Mouse (Mus musculus): ENCODE data around the gene Gm13272.
"Not testable (repeated sequence)": the region's sequence is repeated elsewhere in the genome, so short reads cannot be mapped to it uniquely, and the experiment has no call there.

The Gm13272 gene

GRCm38 (mm10) chr4:88779550-88779949 is at the start of gene Gm13272:
Gene Gm13272, plus strand, starts transcription at chr4:88779850.
- in situ Hi-C loops (cut with MboI, MseI), result not testable (repeated sequence)

DNA sequence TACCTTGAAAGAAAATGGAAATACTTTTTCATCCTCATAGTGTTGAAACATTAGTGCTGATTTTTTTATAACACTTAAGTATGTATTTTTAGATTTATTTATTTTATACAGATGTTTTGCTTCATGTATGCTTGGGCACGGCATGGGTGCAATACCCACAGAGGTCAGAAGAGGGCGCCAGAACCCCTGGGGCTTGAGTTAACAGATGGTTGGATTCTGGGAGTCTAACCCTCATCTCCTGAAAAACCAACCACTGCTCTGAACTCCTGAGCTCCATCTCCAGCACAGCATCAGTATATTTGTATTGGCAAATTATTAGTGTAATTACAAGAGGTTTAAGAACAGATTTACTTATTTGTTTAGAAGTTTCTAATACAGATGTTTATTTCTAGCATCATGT is 41.2 kb upstream of the Gm13272 start:
- in situ Hi-C loops (cut with MboI, MseI), result no loop called here

GRCm38 (mm10) chr4:88739036-88739435 is 40.6 kb upstream of the Gm13272 start:
- in situ Hi-C loops (cut with MboI, MseI), result no loop called here

DNA sequence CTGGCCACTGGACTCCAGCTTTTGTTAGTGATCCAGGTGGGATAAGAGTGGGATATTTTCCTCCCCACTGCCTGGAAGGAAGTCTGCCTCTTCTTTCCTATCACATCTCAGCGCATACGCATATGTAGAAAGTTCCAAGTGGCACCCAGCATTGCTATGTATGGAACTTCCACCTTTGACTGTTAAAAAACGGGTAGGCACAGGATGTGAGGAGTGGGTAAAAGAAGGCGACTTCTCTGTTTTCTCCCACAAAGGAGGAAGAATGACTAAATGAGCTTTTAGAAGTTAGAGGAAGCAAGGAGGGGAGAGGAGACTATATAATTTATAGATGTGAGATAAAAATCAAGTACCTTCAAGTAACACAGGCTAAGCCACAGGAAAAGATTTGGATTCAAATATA is 38.2 kb upstream of the Gm13272 start:
- in situ Hi-C loops (cut with MboI, MseI), result loop anchor here (5.0 kb wide), 1 partner anchor 41 kb away; the partner anchor contains the start of gene Ifnz

- in situ Hi-C loops (cut with MboI, MseI), result loop anchor here (5.0 kb wide), 1 partner anchor 39 kb away; the partner anchor contains the start of gene Ifnz
These were observed 36.8 kb upstream of the Gm13272 start for GRCm38 (mm10) chr4:88742771-88743371.

DNA sequence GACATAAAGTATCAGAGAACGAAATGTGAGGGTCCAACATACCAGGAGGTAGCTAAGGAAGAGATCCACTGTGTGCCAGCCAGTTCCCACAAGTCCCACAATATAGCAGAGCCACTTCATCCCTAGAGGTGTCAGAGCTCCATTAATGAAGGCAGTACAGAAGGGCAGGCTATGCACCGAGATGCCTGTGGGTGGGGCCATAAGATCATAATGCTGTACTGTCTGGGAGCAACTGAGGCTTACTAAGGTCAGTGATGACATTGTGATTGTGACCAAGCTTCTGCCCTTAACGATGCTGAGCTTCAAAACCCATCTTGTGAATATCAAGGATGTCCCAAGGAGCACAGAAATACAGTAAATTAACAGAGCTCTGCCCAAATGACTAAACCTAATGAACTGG is 35.4 kb upstream of the Gm13272 start:
- in situ Hi-C loops (cut with MboI, MseI), result loop anchor here (5.0 kb wide), 1 partner anchor 38 kb away; the partner anchor contains the start of gene Ifnz

DNA sequence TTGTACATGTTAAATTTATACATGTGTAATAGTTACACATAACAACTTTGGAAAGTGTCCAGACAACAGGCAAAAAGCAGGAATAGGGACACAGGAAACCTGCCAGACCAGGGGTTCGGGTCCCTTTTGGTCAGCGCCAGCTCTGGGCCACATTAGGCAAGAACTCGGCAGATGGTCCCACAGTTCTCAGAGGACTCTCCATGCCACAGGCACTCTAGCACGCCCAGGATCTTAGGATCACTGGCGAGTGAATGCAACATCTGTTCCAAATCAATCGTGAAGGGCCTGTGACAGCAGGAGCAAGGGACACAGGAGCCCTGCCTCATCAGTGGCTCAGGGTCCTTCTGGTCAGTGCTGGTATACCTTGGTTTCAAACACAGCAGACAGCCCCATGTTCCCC is 29.7 kb upstream of the Gm13272 start:
- in situ Hi-C loops (cut with MboI, MseI), result no loop called here

GRCm38 (mm10) chr4:88754818-88755340 is 24.8 kb upstream of the Gm13272 start, which contains the start of gene Gm13271:
Gene Gm13271, plus strand, starts transcription at chr4:88754868.
- in situ Hi-C loops (cut with MboI, MseI), result not testable (repeated sequence)

GRCm38 (mm10) chr4:88756581-88757513 is 22.8 kb upstream of the Gm13272 start:
- in situ Hi-C loops (cut with MboI, MseI), result not testable (repeated sequence)

GRCm38 (mm10) chr4:88757628-88758031 is 22.0 kb upstream of the Gm13272 start:
- in situ Hi-C loops (cut with MboI, MseI), result not testable (repeated sequence)

DNA sequence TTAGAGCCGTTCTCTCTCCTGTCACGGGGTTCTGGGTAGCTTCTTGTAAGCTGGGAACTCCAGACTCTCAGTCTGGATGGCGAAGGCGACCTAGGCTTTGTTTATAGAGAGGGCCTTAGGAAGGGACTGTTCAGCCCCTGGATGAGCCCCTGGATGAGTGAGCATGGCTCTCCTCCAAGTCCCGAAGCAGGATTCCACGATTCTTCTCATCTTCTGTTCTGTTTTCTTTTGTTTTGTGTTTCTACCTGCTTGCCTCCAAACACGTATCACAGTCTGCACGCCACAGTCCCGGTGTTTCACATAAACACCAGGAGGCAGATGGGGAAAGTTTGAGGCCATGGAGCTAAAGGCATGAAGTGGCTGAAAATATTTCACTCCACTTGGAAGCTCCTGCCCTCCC is 20.9 kb upstream of the Gm13272 start:
- in situ Hi-C loops (cut with MboI, MseI), result not testable (repeated sequence)

DNA sequence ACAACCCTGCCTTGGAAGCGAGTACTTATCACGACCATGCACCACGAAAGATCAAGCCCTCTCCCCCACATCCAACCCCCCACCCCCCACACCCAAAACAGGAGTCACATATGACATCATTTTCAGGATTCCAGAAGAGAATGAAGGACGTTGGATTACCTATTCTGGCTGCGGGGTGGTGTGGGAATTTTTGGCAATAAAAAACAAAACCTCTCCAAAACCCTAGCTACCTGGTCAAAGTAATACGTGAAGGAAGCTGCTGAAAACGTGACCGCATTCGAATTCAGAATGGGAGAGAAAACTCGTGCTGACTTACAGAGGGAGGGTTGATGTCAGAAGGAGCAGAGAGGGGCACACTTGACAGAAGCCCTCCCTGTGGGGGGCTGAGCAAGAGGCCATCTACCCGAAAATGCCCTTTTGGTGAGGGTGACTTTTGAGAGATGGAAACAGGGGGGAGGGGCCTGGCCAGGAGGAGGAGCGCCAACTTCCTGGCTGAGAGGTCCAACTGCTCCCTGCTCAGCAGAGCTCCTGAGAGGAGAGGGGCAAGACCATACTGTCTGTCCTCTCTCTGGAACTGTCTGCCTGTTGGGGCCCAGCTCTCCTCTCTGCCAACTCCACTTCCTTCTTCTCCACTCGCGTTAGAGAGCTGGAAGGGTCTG is 19.9 kb upstream of the Gm13272 start, which contains the start of gene Gm13283:
Gene Gm13283 (plus strand): TSS at position 510 of the 659 bp plus-strand sequence.
- in situ Hi-C loops (cut with MboI, MseI), result not testable (repeated sequence)

DNA sequence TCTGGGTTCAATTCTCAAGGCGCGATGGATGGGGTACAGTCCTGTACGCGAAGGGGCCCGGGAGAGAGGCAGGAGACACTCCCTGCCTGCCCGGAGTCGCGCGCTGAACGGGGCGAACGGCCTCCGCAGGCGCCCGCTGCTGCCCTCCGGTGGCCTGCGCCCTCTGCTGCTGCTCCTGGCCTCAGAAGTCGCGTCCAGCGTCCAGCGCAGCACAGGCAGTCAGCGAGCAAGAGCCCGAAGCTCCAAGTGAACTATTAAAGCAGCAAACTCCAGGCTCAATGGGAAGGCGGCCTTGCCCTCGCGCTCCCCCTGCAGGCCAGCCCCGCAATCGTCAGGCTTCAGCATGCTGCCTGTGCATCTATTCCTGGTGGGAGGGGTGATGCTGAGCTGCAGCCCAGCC is 19.2 kb upstream of the Gm13272 start:
- in situ Hi-C loops (cut with MboI, MseI), result not testable (repeated sequence)

- in situ Hi-C loops (cut with MboI, MseI), result not testable (repeated sequence)
These were observed 17.9 kb upstream of the Gm13272 start for GRCm38 (mm10) chr4:88761776-88762175.

GRCm38 (mm10) chr4:88762341-88762740 is 17.3 kb upstream of the Gm13272 start:
- in situ Hi-C loops (cut with MboI, MseI), result not testable (repeated sequence)

GRCm38 (mm10) chr4:88763384-88764018 is 16.1 kb upstream of the Gm13272 start:
- in situ Hi-C loops (cut with MboI, MseI), result not testable (repeated sequence)

DNA sequence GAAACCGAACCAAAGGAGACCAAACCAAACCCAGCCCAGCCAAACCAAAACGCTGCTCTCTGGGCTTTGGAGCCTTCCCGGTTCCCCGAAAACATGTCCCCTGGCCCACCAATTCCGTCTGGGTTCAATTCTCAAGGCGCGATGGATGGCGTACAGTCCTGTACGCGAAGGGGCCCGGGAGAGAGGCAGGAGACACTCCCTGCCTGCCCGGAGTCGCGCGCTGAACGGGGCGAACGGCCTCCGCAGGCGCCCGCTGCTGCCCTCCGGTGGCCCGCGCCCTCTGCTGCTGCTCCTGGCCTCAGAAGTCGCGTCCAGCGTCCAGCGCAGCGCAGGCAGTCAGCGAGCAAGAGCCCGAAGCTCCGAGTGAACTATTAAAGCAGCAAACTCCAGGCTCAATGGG is 6.1 kb upstream of the Gm13272 start, which contains the start of gene Gm13290:
Gene Gm13290 (plus strand): TSS at position 301 of the 400 bp plus-strand sequence.
- in situ Hi-C loops (cut with MboI, MseI), result not testable (repeated sequence)

- in situ Hi-C loops (cut with MboI, MseI), result not testable (repeated sequence)
These were observed 3.0 kb upstream of the Gm13272 start, which contains the start of gene Gm13289 for GRCm38 (mm10) chr4:88776622-88777021. Gene Gm13289, plus strand, starts transcription at chr4:88776922.

DNA sequence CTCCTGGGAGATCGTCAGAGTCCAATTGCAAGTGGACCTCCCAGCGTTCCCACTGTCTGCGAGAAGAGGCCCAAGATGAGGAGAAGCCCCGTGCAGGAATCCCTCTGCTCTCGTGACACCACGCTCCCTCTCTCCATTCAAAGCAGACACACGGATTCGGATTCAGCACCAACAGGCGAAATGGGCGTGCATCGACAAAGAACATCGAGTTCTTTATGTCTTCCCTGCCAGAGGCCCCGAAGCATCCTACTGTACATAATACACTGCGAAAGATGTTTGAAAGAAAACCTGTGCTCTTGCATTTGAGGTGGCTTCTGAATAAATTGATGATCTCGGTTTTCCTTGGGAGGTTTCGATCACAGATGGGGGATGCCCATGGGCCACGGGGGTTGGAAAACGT is 670 bp downstream of the Gm13272 start:
- in situ Hi-C loops (cut with MboI, MseI), result loop anchor here (5.0 kb wide), 1 partner anchor 38 kb away; no protein-coding TSS in a partner anchor

- in situ Hi-C loops (cut with MboI, MseI), result loop anchor here (5.0 kb wide), 1 partner anchor 40 kb away; no protein-coding TSS in a partner anchor
These were observed 2.2 kb downstream of the Gm13272 start, which contains the start of gene Ifnz for GRCm38 (mm10) chr4:88781831-88782230. Gene Ifnz, plus strand, starts transcription at chr4:88782131.

DNA sequence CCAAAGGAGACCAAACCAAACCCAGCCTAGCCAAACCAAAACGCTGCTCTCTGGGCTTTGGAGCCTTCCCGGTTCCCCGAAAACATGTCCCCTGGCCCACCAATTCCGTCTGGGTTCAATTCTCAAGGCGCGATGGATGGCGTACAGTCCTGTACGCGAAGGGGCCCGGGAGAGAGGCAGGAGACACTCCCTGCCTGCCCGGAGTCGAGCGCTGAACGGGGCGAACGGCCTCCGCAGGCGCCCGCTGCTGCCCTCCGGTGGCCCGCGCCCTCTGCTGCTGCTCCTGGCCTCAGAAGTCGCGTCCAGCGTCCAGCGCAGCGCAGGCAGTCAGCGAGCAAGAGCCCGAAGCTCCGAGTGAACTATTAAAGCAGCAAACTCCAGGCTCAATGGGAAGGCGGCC is 2.7 kb downstream of the Gm13272 start:
- in situ Hi-C loops (cut with MboI, MseI), result loop anchor here (5.0 kb wide), 1 partner anchor 40 kb away; no protein-coding TSS in a partner anchor

All from regulatory T cell (primary cell).